ENCODE assay signal across 32 mouse cellular contexts in the genomic region with DNA sequence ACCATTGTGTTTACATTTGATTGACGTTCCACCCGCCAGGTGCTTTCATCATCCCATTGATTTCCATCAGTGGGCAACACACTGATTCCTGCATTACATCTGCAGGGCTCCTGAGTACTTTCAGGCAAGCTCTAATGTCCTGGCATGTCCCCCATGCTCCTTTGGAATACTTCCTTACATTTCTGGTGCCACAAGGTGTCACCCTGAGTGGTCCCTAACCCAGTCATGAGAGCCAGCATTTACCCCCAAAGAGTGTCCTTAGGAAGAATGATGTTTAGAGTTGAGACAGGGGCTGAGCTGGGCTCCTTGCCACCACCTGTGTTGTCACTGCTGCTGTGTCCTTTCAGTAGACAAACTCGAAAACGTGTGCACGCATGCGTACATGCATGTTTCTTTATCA. TPM values are rescaled to one million over a fixed set of nuclear protein-coding genes. Genes with fewer than 3 reads are reported as not detected.
DNase-seq lines count a peak whose midpoint lies in the region; ATAC-seq and TF ChIP-seq lines count a peak whose summit lies in the region.
"Had no signal": no experiment of that assay in that cellular context is flagged by ENCODE, and none has a peak within 500 bp of the region (broad histone marks: within the 10 kb centered on the region; RNA-seq: fewer than 3 reads in every experiment).

No protein-coding gene starts in this region.

- no peaks in the 10 kb centered on the region for H3K4me1 ChIP-seq in intestine, embryonic 14.5 days (replicated peaks; ENCODE audit: control insufficient read depth, insufficient read depth, low read length)
- H3K4me1 ChIP-seq in intestine, embryonic 15.5 days (replicated peaks): no peaks in the 10 kb centered on the region
- no peaks in the 10 kb centered on the region for H3K4me1 ChIP-seq in lung, embryonic 14.5 days (ENCODE audit: insufficient read depth)
- no peaks in the 10 kb centered on the region for H3K4me1 ChIP-seq in midbrain, postnatal 0 days (ENCODE audit: insufficient read depth, low read length)
- no peaks in the 10 kb centered on the region for H3K4me1 ChIP-seq in midbrain, embryonic 11.5 days (ENCODE audit: control insufficient read depth, insufficient read depth, low read length)
- H3K4me1 ChIP-seq: embryonic facial prominence, embryonic 10.5 days; embryonic facial prominence, embryonic 15.5 days; forebrain, embryonic 12.5 days; heart, embryonic 12.5 days; hindbrain, embryonic 12.5 days; liver, embryonic 15.5 days; midbrain, embryonic 15.5 days; neural tube, embryonic 12.5 days had no signal

- intact Hi-C loops in gastrocnemius, adult 2 months (cut with DNase I): no loop called here

- H3K27me3 ChIP-seq in intestine, embryonic 14.5 days (replicated peaks; ENCODE audit: control insufficient read depth, insufficient read depth, low read length): no peaks in the 10 kb centered on the region
- no peaks in the 10 kb centered on the region for H3K27me3 ChIP-seq in intestine, embryonic 15.5 days (replicated peaks)
- no peaks in the 10 kb centered on the region for H3K27me3 ChIP-seq in lung, embryonic 14.5 days (ENCODE audit: insufficient read depth, low read length)
- no peaks in the 10 kb centered on the region for H3K27me3 ChIP-seq in midbrain, postnatal 0 days (ENCODE audit: insufficient read depth, low read length)
- no peaks in the 10 kb centered on the region for H3K27me3 ChIP-seq in midbrain, embryonic 11.5 days (ENCODE audit: control insufficient read depth, insufficient read depth, low read length)
- H3K27me3 ChIP-seq: embryonic facial prominence, embryonic 15.5 days; forebrain, embryonic 12.5 days; heart, embryonic 12.5 days; hindbrain, embryonic 12.5 days; liver, embryonic 15.5 days; midbrain, embryonic 15.5 days; neural tube, embryonic 12.5 days; Patski had no signal

- WGBS in intestine, embryonic 14.5 days: 87% methylated on average over 6 of the region's 6 CpGs
- WGBS in intestine, embryonic 15.5 days: 77% methylated on average over 6 of the region's 6 CpGs
- 85% methylated on average over 6 of the region's 6 CpGs for WGBS in lung, embryonic 14.5 days
- WGBS in midbrain, postnatal 0 days: 89% methylated on average over 6 of the region's 6 CpGs
- 93% methylated on average over 6 of the region's 6 CpGs for WGBS in midbrain, embryonic 11.5 days

- no peak for DNase-seq in gastrocnemius, adult 2 months
- DNase-seq in gastrocnemius, postnatal 25 days: no peak
- DNase-seq in intestine, embryonic 14.5 days (ENCODE audit: low spot score): peak; percentile 29
- peak; percentile 15 for DNase-seq in lung, embryonic 14.5 days
- DNase-seq in lung, postnatal 10 days: no peak
- no peak for DNase-seq in midbrain, postnatal 0 days (ENCODE audit: low spot score)
- DNase-seq in midbrain, embryonic 11.5 days (ENCODE audit: low spot score, missing footprints): no peak
- DNase-seq: adrenal gland, postnatal 10 days; cerebellum, adult 11 months; cerebellum, postnatal 25 days; forebrain, postnatal 0 days; gastrocnemius, postnatal 10 days; kidney, adult 8-10 months; kidney, postnatal 10 days; layer of hippocampus, adult 9-11 months; right cerebral cortex, adult 18-20 months; right cerebral cortex, postnatal 4 days; thymus, adult 18-20 months; thymus, postnatal 25 days had no signal

- no peaks in the 10 kb centered on the region for H3K9me3 ChIP-seq in intestine, embryonic 14.5 days (ENCODE audit: control insufficient read depth, low read length)
- H3K9me3 ChIP-seq in intestine, embryonic 15.5 days: no peaks in the 10 kb centered on the region
- no peaks in the 10 kb centered on the region for H3K9me3 ChIP-seq in lung, embryonic 14.5 days (ENCODE audit: low read depth, low read length)
- no peaks in the 10 kb centered on the region for H3K9me3 ChIP-seq in midbrain, postnatal 0 days (ENCODE audit: low read length)
- no peaks in the 10 kb centered on the region for H3K9me3 ChIP-seq in midbrain, embryonic 11.5 days (ENCODE audit: control insufficient read depth, low read length)
- H3K9me3 ChIP-seq: embryonic facial prominence, embryonic 10.5 days; embryonic facial prominence, embryonic 15.5 days; forebrain, embryonic 12.5 days; heart, embryonic 12.5 days; hindbrain, embryonic 12.5 days; liver, embryonic 15.5 days; midbrain, embryonic 15.5 days; neural tube, embryonic 12.5 days had no signal

- H3K4me3 ChIP-seq in gastrocnemius, adult 2 months: no peak overlapping the region
- no peak overlapping the region for H3K4me3 ChIP-seq in intestine, embryonic 14.5 days (ENCODE audit: low read depth, low read length)
- H3K4me3 ChIP-seq in intestine, embryonic 15.5 days (replicated peaks): no peak overlapping the region
- no peak overlapping the region for H3K4me3 ChIP-seq in lung, embryonic 14.5 days (ENCODE audit: low read depth, low read length)
- no peak overlapping the region for H3K4me3 ChIP-seq in midbrain, postnatal 0 days (ENCODE audit: low read depth, low read length)
- no peak overlapping the region for H3K4me3 ChIP-seq in midbrain, embryonic 11.5 days (ENCODE audit: low read depth, low read length)
- H3K4me3 ChIP-seq: embryonic facial prominence, embryonic 10.5 days; embryonic facial prominence, embryonic 15.5 days; forebrain, embryonic 12.5 days; heart, embryonic 12.5 days; hindbrain, embryonic 12.5 days; liver, embryonic 15.5 days; midbrain, embryonic 15.5 days; myocyte; neural tube, embryonic 12.5 days had no signal

- no peak for ATAC-seq in intestine, embryonic 14.5 days (replicated peaks; ENCODE audit: low FRiP score, low TSS enrichment, low read depth)
- no peak for ATAC-seq in intestine, embryonic 15.5 days
- no peak for ATAC-seq in lung, embryonic 14.5 days (ENCODE audit: insufficient read depth)
- no peak for ATAC-seq in midbrain, postnatal 0 days (ENCODE audit: low FRiP score)
- no peak for ATAC-seq in midbrain, embryonic 11.5 days (ENCODE audit: low FRiP score)
- ATAC-seq: forebrain, postnatal 0 days; midbrain, embryonic 15.5 days; Patski had no signal

- H3K27ac ChIP-seq in gastrocnemius, adult 2 months: no peak overlapping the region
- H3K27ac ChIP-seq in intestine, embryonic 14.5 days (ENCODE audit: low read depth): no peak overlapping the region
- no peak overlapping the region for H3K27ac ChIP-seq in intestine, embryonic 15.5 days
- H3K27ac ChIP-seq in lung, embryonic 14.5 days (ENCODE audit: low read depth): no peak overlapping the region
- H3K27ac ChIP-seq in midbrain, postnatal 0 days (ENCODE audit: low read depth, low read length): no peak overlapping the region
- no peak overlapping the region for H3K27ac ChIP-seq in midbrain, embryonic 11.5 days (ENCODE audit: low read depth, low read length)
- H3K27ac ChIP-seq: embryonic facial prominence, embryonic 10.5 days; embryonic facial prominence, embryonic 15.5 days; forebrain, embryonic 12.5 days; hindbrain, embryonic 12.5 days; liver, embryonic 15.5 days; macrophage; midbrain, embryonic 15.5 days; neural tube, embryonic 12.5 days; stomach, postnatal 0 days had no signal

- peak; percentile 24; the same call in 1 of the 2 replicates for TF ChIP-seq CTCF in gastrocnemius, adult 2 months (IDR thresholded peaks at IDR 0.05)
- TF ChIP-seq CTCF in lung, embryonic 14.5 days (IDR thresholded peaks at IDR 0.05; ENCODE audit: low read depth): no peak
- peak; percentile 53 for TF ChIP-seq CTCF in midbrain, postnatal 0 days (IDR thresholded peaks at IDR 0.05)

- peaks cover 11% of the 10 kb centered on the region; the same call in 1 of the 2 replicates for H3K36me3 ChIP-seq in intestine, embryonic 14.5 days (ENCODE audit: control insufficient read depth, insufficient read depth, low read length)
- H3K36me3 ChIP-seq in intestine, embryonic 15.5 days: no peaks in the 10 kb centered on the region
- peaks cover 10% of the 10 kb centered on the region for H3K36me3 ChIP-seq in lung, embryonic 14.5 days (ENCODE audit: insufficient read depth)
- no peaks in the 10 kb centered on the region; the same call in 1 of the 2 replicates for H3K36me3 ChIP-seq in midbrain, postnatal 0 days (ENCODE audit: insufficient read depth, low read length)
- H3K36me3 ChIP-seq in midbrain, embryonic 11.5 days (ENCODE audit: control insufficient read depth, insufficient read depth, low read length): no peaks in the 10 kb centered on the region; the same call in 1 of the 2 replicates

- H3K9ac ChIP-seq in intestine, embryonic 14.5 days (ENCODE audit: low read length): no peak overlapping the region
- no peak overlapping the region for H3K9ac ChIP-seq in intestine, embryonic 15.5 days
- no peak overlapping the region for H3K9ac ChIP-seq in lung, embryonic 14.5 days
- no peak overlapping the region for H3K9ac ChIP-seq in midbrain, postnatal 0 days (replicated peaks; ENCODE audit: low read length, poor library complexity, severe bottlenecking)
- H3K9ac ChIP-seq in midbrain, embryonic 11.5 days (ENCODE audit: low read length): no peak overlapping the region
- H3K9ac ChIP-seq: embryonic facial prominence, embryonic 15.5 days; forebrain, embryonic 12.5 days; forebrain, postnatal 0 days; heart, embryonic 12.5 days; hindbrain, embryonic 12.5 days; liver, embryonic 15.5 days; midbrain, embryonic 15.5 days; neural tube, embryonic 12.5 days had no signal

- H3K4me2 ChIP-seq in intestine, embryonic 14.5 days (ENCODE audit: low read length): no peak overlapping the region
- H3K4me2 ChIP-seq in intestine, embryonic 15.5 days (replicated peaks): no peak overlapping the region
- H3K4me2 ChIP-seq in lung, embryonic 14.5 days: no peak overlapping the region
- no peak overlapping the region for H3K4me2 ChIP-seq in midbrain, postnatal 0 days (ENCODE audit: low read depth, low read length, poor library complexity, severe bottlenecking)
- no peak overlapping the region for H3K4me2 ChIP-seq in midbrain, embryonic 11.5 days
- H3K4me2 ChIP-seq: embryonic facial prominence, embryonic 15.5 days; forebrain, embryonic 12.5 days; heart, embryonic 12.5 days; hindbrain, embryonic 12.5 days; liver, embryonic 15.5 days; midbrain, embryonic 15.5 days; neural tube, embryonic 12.5 days had no signal

RNA-seq across cellular contexts. Expression of gene Cpsf2, which starts 33.8 kb away (rescaled TPM):
- total RNA-seq in gastrocnemius, adult 2 months (2021): 10 to 100 TPM in 1 of 2 experiments, 1 to 10 TPM in 1; 9.7 to 11.1 TPM
- 1 to 10 TPM; 8.9 to 9.6 TPM for total RNA-seq in gastrocnemius, postnatal 25 days (2021)
- polyA plus RNA-seq in intestine, embryonic 14.5 days (2014; fragmentation: Nextera tagmentation; extraction: Ambion mirVana): 31.3 and 32.5 TPM in 2 replicates
- polyA plus RNA-seq in intestine, embryonic 15.5 days (2015; fragmentation: Nextera tagmentation; extraction: Ambion mirVana): 24.7 and 27.1 TPM in 2 replicates
- polyA plus RNA-seq in lung, embryonic 14.5 days (2014; fragmentation: Nextera tagmentation; extraction: Ambion mirVana): 34.9 and 35.8 TPM in 2 replicates
- total RNA-seq in midbrain, postnatal 0 days (2014; rRNA removed): 28.0 and 28.5 TPM in 2 replicates
- polyA plus RNA-seq in midbrain, postnatal 0 days (2015; fragmentation: Nextera tagmentation; extraction: Ambion mirVana): 25.2 and 25.5 TPM in 2 replicates
- 45.4 and 49.9 TPM in 2 replicates for polyA plus RNA-seq in midbrain, embryonic 11.5 days (2014; fragmentation: Nextera tagmentation; extraction: Ambion mirVana)

RNA-seq across cellular contexts. Expression of gene Atxn3, which starts 51.5 kb away (rescaled TPM):
- 1 to 10 TPM; 3.4 to 5.8 TPM for total RNA-seq in gastrocnemius, adult 2 months (2021)
- total RNA-seq in gastrocnemius, postnatal 25 days (2021): 1 to 10 TPM; 4.2 to 4.4 TPM
- polyA plus RNA-seq in intestine, embryonic 14.5 days (2014; fragmentation: Nextera tagmentation; extraction: Ambion mirVana): 14.3 and 15.5 TPM in 2 replicates
- 14.0 and 16.4 TPM in 2 replicates for polyA plus RNA-seq in intestine, embryonic 15.5 days (2015; fragmentation: Nextera tagmentation; extraction: Ambion mirVana)
- 14.5 and 15.9 TPM in 2 replicates for polyA plus RNA-seq in lung, embryonic 14.5 days (2014; fragmentation: Nextera tagmentation; extraction: Ambion mirVana)
- total RNA-seq in midbrain, postnatal 0 days (2014; rRNA removed): 12.4 and 13.4 TPM in 2 replicates
- 7.6 and 8.0 TPM in 2 replicates for polyA plus RNA-seq in midbrain, postnatal 0 days (2015; fragmentation: Nextera tagmentation; extraction: Ambion mirVana)
- polyA plus RNA-seq in midbrain, embryonic 11.5 days (2014; fragmentation: Nextera tagmentation; extraction: Ambion mirVana): 17.7 and 19.2 TPM in 2 replicates

Comparison
In these comparisons a context has a peak if more than half of its experiments do, and no peak if none do; other contexts are left out.
1. DNase-seq: peak in intestine, embryonic 14.5 days (single experiment) and lung, embryonic 14.5 days (single experiment); none in gastrocnemius, adult 2 months (single experiment), gastrocnemius, postnatal 25 days (single experiment), lung, postnatal 10 days (single experiment), midbrain, postnatal 0 days (single experiment) and midbrain, embryonic 11.5 days (single experiment).